Mouse (Mus musculus) lung, adult 2 months (tissue): ENCODE data around the gene Dennd5b.

Source experiments
- CTCF ChIP-seq: fragments of 200-500 bp; IDR thresholded peaks from 2 replicates; pipeline ENCODE4 v1.5.1; 2011; ENCODE audit warnings: mild to moderate bottlenecking, low read length, control low read depth; ENCODE audit not compliant: insufficient read depth
- POLR2A ChIP-seq: fragments of 200-500 bp; IDR thresholded peaks from 2 replicates; pipeline ENCODE4 v1.6.1; 2011; ENCODE audit warnings: low read depth, mild to moderate bottlenecking, control low read depth, low read length, borderline replicate concordance; ENCODE audit errors: extremely low read depth

DNA sequence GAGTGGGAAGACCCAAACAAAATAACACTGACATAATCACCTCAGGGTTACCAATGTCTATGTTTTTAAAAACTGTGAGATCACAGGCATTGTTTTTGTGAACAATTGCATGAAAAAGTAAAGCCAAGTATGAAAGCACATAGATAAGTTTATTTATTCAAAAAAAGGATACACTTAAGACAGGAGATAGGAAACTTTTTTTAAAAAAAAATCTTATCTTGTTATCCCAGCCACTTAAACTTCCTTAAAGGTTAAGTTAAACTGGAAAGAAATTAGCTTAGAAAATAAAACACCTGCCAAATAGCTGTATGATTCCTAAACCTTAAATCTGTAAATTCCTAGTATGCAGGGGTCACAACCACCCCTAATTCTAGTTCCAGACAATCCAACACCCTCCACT lies 2.5 kb downstream of the Dennd5b start:
- TF ChIP-seq POLR2A (no peak), CTCF (no peak)
